Mouse (Mus musculus) stomach, postnatal 0 days (tissue): ENCODE measurements at regions not wholly inside any gene's neighbourhood (a gene's known extent, or its start where the extent isn't known, plus 50 kb on each side); places are given as distances from the start of the nearest gene placed in this dataset.

Experiments used
- ATAC-seq: fragments of 200-750 bp; cut with Nextera tagmentation; 2 replicates; pipeline ENCODE4 v1.8.0; 2017; ENCODE audit not compliant: low FRiP score, low TSS enrichment
- DNase-seq: peaks from one replicate; pipeline ENCODE4 v3.0.0-alpha.2; 2016; ENCODE audit warnings: low spot score
- H3K27ac ChIP-seq: fragments of 300-500 bp; sonication (generic); replicated peaks from 2 replicates; pipeline ENCODE4 v1.5.1; 2014; ENCODE audit warnings: mild to moderate bottlenecking, control low read depth
- H3K27me3 ChIP-seq: fragments of 300-500 bp; sonication (generic); 2 replicates; pipeline ENCODE4 v1.6.1; 2014; ENCODE audit warnings: low read length; ENCODE audit not compliant: control insufficient read depth, insufficient read depth
- H3K36me3 ChIP-seq: fragments of 300-500 bp; sonication (generic); 2 replicates; pipeline ENCODE4 v1.6.1; 2014; ENCODE audit warnings: low read length, mixed read lengths; ENCODE audit not compliant: control insufficient read depth, insufficient read depth
- H3K4me1 ChIP-seq: fragments of 300-500 bp; sonication (generic); replicated peaks from 2 replicates; pipeline ENCODE4 v1.6.1; 2014; ENCODE audit warnings: antibody characterized with exemption; ENCODE audit not compliant: control insufficient read depth, insufficient read depth
- H3K4me2 ChIP-seq: fragments of 300-500 bp; sonication (generic); replicated peaks from 2 replicates; pipeline ENCODE4 v1.6.1; 2014; ENCODE audit warnings: low read depth, mild to moderate bottlenecking, control low read depth, moderate library complexity
- H3K4me3 ChIP-seq: fragments of 300-500 bp; sonication (generic); 2 replicates; pipeline ENCODE4 v1.5.1; 2014; ENCODE audit warnings: low read depth, low read length, control low read depth
- H3K9ac ChIP-seq: fragments of 300-500 bp; sonication (generic); 2 replicates; pipeline ENCODE4 v1.6.1; 2014; ENCODE audit warnings: mild to moderate bottlenecking, low read length, control low read depth, mixed read lengths
- H3K9me3 ChIP-seq: fragments of 300-500 bp; sonication (generic); 2 replicates; pipeline ENCODE4 v1.6.1; 2016; ENCODE audit warnings: low read length; ENCODE audit not compliant: control insufficient read depth
- CTCF ChIP-seq: IDR thresholded peaks from 2 replicates; pipeline ENCODE4 v1.5.1; 2016; ENCODE audit warnings: antibody characterized with exemption, low read depth, mild to moderate bottlenecking, moderate library complexity
- EP300 ChIP-seq: optimal IDR thresholded peaks from 2 replicates; pipeline ENCODE3; 2016; ENCODE audit warnings: antibody characterized with exemption
- WGBS: fragments of 180-500 bp; shearing (Covaris S2); extraction: QIAGEN DNeasy Blood & Tissue Kit; methylation state at CpG from one replicate; pipeline ENCODE4 v1.1.7; 2014; 5-methylcytosine and 5-hydroxymethylcytosine counted together

DNA sequence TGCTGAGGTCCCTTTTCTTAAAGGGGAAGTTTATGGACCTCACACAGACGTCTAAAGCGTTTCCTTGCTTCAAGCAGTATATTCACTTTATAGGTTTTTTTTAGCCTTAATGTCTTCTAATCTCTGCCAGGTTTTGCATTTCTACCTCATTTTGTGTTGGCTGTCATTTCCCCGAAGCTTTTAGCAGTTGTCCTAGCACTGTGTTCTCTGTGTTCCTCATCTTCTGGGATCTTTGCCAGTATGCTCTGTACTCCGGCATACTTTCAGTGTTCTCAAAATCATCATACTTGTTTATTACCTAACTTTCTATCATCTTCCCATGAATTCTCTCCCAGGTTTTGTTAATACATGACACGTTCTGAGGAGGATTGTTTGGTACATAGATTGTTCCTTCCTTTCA lies 333.5 kb upstream of the Lsamp start:
- no peaks in the 10 kb centered on the region for H3K27me3 ChIP-seq
- no peaks in the 10 kb centered on the region for H3K36me3 ChIP-seq
- no peak for TF ChIP-seq EP300
- no peak for TF ChIP-seq CTCF
- 60% methylated on average over 5 of the region's 5 CpGs for WGBS
- no peak for ATAC-seq
- no peak overlapping the region for H3K27ac ChIP-seq
- H3K9me3 ChIP-seq: no peaks in the 10 kb centered on the region
- H3K4me2 ChIP-seq: no peak overlapping the region
- H3K4me1 ChIP-seq: no peaks in the 10 kb centered on the region
- DNase-seq: no peak
- no peak overlapping the region for H3K9ac ChIP-seq
- no peak overlapping the region for H3K4me3 ChIP-seq

DNA sequence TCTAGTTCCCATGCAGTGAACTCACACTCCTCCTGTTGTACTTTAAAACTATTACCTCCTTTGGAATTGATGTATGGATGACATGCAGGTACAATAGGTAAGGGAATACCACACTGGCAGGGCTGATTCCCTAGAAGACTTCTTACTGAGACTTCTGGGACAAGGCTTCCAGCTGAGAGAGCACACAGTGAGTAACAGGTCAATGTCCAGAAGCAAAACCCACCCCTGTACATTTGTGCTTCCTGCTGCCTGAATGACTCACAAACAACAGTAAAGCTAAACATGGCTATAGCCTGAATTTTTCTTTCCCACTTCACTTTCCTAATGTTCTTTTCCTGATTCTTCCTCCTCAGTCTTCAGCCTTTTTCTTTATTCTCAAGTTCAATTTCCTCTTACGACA lies 316.3 kb upstream of the Lsamp start:
- Histone ChIP-seq H3K9me3 (no peaks in the 10 kb centered on the region), H3K4me1 (no peaks in the 10 kb centered on the region), H3K4me2 (no peak overlapping the region), H3K27ac (no peak overlapping the region), H3K36me3 (no peaks in the 10 kb centered on the region), H3K9ac (no peak overlapping the region), H3K27me3 (no peaks in the 10 kb centered on the region), H3K4me3 (no peak overlapping the region)
- TF ChIP-seq EP300: no peak
- TF ChIP-seq CTCF: no peak
- WGBS: 85% methylated on average over 1 of the region's 1 CpGs
- ATAC-seq (peak; percentile 94), DNase-seq (no peak)

DNA sequence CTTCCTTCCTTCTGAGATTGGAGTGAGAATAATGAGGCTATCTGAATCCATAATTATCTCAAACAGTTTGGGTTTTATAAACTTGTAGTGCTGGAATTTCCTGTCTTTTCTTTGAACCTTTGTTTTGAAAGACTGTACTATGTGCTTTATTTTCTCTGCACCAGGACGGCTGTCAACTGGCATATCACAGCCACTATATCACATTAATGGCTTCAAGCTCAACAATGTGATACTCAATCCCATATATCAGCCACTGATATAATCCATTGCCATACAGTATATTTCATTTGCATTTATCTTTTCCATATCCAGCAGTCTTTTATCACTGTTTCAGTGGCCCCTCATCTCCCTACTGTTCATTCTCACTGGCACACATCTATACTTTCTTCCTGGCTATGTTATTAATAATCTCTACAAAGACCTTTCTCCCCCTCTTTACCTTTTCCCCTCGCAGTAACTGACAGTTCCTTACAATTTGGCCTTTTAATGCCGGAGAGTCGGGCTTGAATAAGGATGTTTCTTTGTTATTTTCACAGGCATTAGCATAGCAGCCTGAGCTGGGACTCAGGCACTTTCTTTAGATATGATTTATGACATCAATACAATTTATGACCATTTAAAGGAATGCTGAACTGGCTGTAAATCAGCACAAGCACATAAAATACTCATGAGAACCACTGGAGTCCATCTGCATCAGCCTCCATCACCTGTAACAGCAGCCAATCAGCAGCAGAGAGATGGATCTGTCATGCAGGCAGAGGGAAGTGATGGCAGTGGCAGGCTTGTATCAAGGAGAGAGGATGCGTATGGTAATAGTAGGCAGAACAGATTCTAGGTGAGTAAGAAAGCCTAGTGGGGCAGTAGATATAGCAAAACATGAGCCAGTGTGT lies 311.8 kb upstream of the Lsamp start:
- no peak overlapping the region for H3K27ac ChIP-seq
- H3K4me1 ChIP-seq: no peaks in the 10 kb centered on the region
- ATAC-seq (no peak), DNase-seq (no peak)
- no peak overlapping the region for H3K4me3 ChIP-seq
- no peak overlapping the region for H3K4me2 ChIP-seq
- no peak overlapping the region for H3K9ac ChIP-seq
- no peaks in the 10 kb centered on the region for H3K36me3 ChIP-seq
- TF ChIP-seq CTCF: no peak
- TF ChIP-seq EP300: no peak
- H3K27me3 ChIP-seq: no peaks in the 10 kb centered on the region
- H3K9me3 ChIP-seq: no peaks in the 10 kb centered on the region
- 39% methylated on average over 5 of the region's 5 CpGs for WGBS

DNA sequence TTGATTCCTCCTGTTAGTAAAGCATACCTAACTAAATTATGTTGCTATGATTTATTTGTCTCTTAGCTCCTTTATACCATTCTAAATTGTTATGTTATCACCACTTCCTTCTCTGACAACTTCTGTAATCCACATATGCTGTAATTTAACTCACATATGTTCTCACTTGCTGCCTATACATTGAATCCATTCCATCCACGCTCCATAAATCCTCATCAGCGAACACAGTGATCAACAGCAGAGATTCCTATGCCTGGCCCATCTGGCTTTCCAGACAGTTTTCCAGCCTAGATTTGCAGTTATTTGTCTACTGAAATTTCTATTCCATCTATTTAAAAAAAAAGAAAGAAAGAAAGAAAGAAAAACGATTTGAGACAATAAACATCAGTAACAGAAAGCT lies 308.4 kb upstream of the Lsamp start:
- no peak overlapping the region for H3K4me3 ChIP-seq
- H3K9ac ChIP-seq: no peak overlapping the region
- 66% methylated on average over 3 of the region's 3 CpGs for WGBS
- H3K9me3 ChIP-seq: no peaks in the 10 kb centered on the region
- no peaks in the 10 kb centered on the region for H3K4me1 ChIP-seq
- H3K27me3 ChIP-seq: no peaks in the 10 kb centered on the region
- no peak overlapping the region for H3K4me2 ChIP-seq
- H3K36me3 ChIP-seq: no peaks in the 10 kb centered on the region
- no peak for ATAC-seq
- no peak overlapping the region for H3K27ac ChIP-seq
- no peak for DNase-seq
- no peak for TF ChIP-seq EP300

DNA sequence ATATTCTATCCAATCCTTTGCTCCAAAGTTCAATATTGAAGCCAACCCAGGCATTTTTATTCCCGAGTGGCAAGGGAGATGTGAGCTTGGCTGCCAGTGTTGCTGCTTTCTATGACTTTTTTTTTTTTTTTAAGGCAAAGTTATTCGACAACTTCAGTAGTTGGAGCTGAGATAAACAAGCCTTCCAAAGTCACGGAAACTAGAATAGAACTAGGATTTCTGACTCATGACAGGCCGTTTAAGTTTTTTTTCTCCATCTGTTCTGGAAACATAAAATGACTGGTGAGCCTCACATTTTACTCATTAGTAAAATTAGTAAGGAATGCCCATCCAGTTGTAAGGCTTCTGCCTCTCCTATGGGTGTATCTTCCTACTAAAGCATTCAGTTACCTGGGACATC lies 305.9 kb upstream of the Lsamp start:
- H3K4me2 ChIP-seq: no peak overlapping the region
- H3K4me3 ChIP-seq: no peak overlapping the region
- WGBS: 66% methylated on average over 4 of the region's 4 CpGs
- no peaks in the 10 kb centered on the region for H3K36me3 ChIP-seq
- H3K4me1 ChIP-seq: no peaks in the 10 kb centered on the region
- no peak for ATAC-seq
- H3K27ac ChIP-seq: no peak overlapping the region
- no peaks in the 10 kb centered on the region for H3K9me3 ChIP-seq
- DNase-seq: no peak
- no peak overlapping the region for H3K9ac ChIP-seq
- H3K27me3 ChIP-seq: no peaks in the 10 kb centered on the region
- TF ChIP-seq CTCF (no peak), EP300 (no peak)

DNA sequence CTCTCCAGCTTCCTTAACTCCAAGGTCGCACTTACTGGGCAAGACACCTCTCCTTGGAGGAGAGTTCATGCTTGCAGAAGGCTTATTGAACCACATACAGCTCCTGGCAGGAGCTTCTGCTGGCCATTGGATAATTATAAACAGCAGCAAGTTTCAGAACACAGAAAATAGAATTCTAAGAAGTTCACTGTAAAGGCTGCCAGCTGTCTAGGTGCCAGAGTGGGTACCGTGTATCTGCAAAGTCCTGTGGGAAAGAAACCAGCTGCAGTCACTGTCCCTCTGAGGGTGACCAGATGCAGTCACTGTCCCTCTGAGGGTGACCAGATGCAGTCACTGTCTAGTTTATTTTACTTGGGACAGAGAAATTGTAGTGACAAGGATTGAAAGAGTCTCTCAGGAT lies 291.1 kb upstream of the Lsamp start:
- H3K9me3 ChIP-seq: no peaks in the 10 kb centered on the region

More for the DNA sequence above, 291.1 kb upstream of the Lsamp start:
- Histone ChIP-seq H3K36me3 (no peaks in the 10 kb centered on the region), H3K9ac (no peak overlapping the region), H3K4me2 (no peak overlapping the region), H3K27ac (no peak overlapping the region), H3K4me3 (no peak overlapping the region), H3K4me1 (no peaks in the 10 kb centered on the region), H3K27me3 (no peaks in the 10 kb centered on the region)
- no peak for ATAC-seq
- no peak for TF ChIP-seq EP300
- TF ChIP-seq CTCF: no peak
- 64% methylated on average over 2 of the region's 2 CpGs for WGBS
- DNase-seq: no peak
